Mouse (Mus musculus): ENCODE measurements at regions not wholly inside any gene's neighbourhood (a gene's known extent, or its start where the extent isn't known, plus 50 kb on each side); places are given as distances from the start of the nearest gene placed in this dataset.

- TF ChIP-seq CTCF (IDR thresholded peaks at IDR 0.05; ENCODE audit: borderline replicate concordance, insufficient read depth, low read depth, low read length) (no peak), POLR2A (IDR thresholded peaks at IDR 0.05; ENCODE audit: borderline replicate concordance, insufficient read depth, low read length) (no peak)
Observed at GRCm38 (mm10) chr3:120823536-120823935, 348.0 kb downstream of the Rwdd3 start.
